Mouse (Mus musculus): ENCODE data around the gene Mecr. TPM values are rescaled to one million over a fixed set of nuclear protein-coding genes. Genes with fewer than 3 reads are reported as not detected.

The Mecr gene
- polyA plus RNA-seq, 1 experiment from 2014 or later = 49.7 TPM

DNA sequence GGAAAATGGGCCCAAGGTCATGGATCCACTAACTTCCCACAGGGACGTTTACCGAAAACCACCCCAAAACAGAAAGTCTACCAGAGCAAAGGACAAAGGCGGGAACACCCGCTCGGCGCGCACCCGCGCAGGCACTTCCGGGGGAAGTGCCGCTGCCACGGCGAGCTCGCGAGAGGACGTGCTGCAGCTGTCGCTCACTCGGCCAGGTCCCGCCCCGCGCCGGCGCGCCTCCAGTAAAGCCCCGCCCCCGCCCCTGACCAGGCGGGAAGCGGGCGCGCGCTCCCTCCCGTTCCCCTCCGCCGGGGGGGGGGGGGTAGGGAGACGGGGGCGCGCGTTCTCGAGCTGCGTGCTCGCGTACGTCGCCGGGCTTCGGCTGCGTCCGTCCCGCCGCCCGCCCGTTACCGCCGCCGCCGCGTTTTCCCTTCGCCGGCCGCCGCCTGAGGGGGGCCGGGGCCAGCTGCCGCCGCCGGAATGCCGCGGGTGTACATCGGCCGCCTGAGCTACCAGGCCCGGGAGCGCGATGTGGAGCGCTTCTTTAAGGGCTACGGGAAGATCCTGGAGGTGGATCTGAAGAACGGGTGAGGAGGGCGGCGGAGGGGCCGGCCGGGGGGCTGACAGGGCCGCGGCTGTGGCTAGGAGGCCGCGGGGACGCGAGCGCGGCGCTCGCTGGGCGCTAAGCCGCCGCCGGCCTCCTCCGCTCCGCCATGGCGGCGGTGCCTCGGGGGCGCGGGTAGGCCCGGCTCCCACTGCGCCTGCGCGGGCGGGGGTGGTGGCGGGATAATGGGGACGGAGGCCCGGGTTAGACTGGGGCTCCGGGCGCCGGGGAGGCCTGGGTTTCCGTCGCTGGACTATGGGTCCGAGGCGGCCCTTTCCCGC lies 30.3 kb downstream of the Mecr start, which contains the start of gene Srsf4:
Srsf4 (plus strand) TSS at position 325 of the 876 bp plus-strand sequence.
- Histone ChIP-seq H3K9me3 (replicated peaks) (no peaks in the 10 kb centered on the region), H3K4me1 (peaks cover 36% of the 10 kb centered on the region), H3K36me3 (peaks cover under 1% of the 10 kb centered on the region; the same call in 1 of the 2 replicates), H3K27me3 (no peaks in the 10 kb centered on the region), H3K4me3 (replicated peaks) (peak within 1 kb of the TSS; percentile 99), H3K9ac (peak within 1 kb of the TSS; percentile 100), H3K4me2 (replicated peaks) (peak within 1 kb of the TSS; percentile 75), H3K27ac (replicated peaks) (peak within 1 kb of the TSS; percentile 100)
- under 1% methylated on average over 73 of the region's 116 CpGs for WGBS
- peak; percentile 96 for ATAC-seq (ENCODE audit: insufficient number of reproducible peaks, low FRiP score, low TSS enrichment, low read depth)

DNA sequence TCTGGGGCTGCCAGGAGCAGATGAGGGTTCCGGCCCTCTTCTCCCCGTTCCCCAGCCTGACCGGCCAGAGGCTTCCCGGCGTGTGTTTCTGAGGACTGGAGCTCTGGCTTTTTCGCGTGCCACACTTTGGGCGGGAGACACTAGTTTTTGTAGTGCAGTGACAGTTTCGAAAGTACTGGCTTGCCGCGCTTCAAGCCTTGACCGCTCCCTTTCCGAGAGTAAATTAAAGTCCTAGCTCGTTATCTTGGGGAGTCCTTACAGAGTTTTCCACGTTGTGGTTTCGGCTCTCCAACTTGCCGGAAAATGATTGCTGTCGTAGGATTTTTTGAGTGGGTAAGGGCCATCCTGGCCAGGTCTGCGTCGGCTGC lies 30.9 kb downstream of the Mecr start:
- peak overlapping the region; percentile 100 for H3K9ac ChIP-seq
- under 1% methylated on average over 20 of the region's 20 CpGs for WGBS
- peaks cover 37% of the 10 kb centered on the region for H3K4me1 ChIP-seq
- ATAC-seq (ENCODE audit: insufficient number of reproducible peaks, low FRiP score, low TSS enrichment, low read depth) = no peak
- H3K9me3 ChIP-seq (replicated peaks) = no peaks in the 10 kb centered on the region
- H3K27ac ChIP-seq (replicated peaks) = peak overlapping the region; percentile 100
- peak overlapping the region; percentile 99 for H3K4me3 ChIP-seq (replicated peaks)
- no peaks in the 10 kb centered on the region for H3K27me3 ChIP-seq
- H3K36me3 ChIP-seq = no peaks in the 10 kb centered on the region
- H3K4me2 ChIP-seq (replicated peaks) = peak overlapping the region; percentile 75

DNA sequence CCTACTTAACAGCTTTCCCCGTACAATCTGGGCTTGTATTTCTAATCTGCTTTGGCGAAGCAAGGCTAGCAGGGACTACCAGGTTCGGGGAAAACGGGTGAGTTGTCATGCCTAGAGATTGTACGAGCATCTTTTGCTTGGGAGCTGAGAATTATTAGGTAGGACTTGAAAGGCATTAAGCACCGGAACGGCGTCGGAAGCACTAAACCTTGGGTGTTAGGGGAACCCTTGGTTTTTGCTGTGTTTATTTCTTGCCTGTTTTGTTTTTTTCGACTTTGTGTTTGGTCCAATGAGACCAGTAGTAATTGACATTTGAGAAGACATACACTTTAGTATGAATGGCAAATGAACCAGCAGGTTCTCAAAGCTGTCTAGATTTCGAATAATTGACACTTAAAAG lies 31.3 kb downstream of the Mecr start:
- H3K4me1 ChIP-seq = peaks cover 41% of the 10 kb centered on the region
- WGBS = 2% methylated on average over 11 of the region's 11 CpGs
- no peaks in the 10 kb centered on the region for H3K36me3 ChIP-seq
- no peaks in the 10 kb centered on the region for H3K9me3 ChIP-seq (replicated peaks)
- H3K4me2 ChIP-seq (replicated peaks) = peak overlapping the region; percentile 75
- no peaks in the 10 kb centered on the region for H3K27me3 ChIP-seq
- peak overlapping the region; percentile 99 for H3K4me3 ChIP-seq (replicated peaks)
- peak overlapping the region; percentile 100 for H3K27ac ChIP-seq (replicated peaks)
- no peak for ATAC-seq (ENCODE audit: insufficient number of reproducible peaks, low FRiP score, low TSS enrichment, low read depth)
- H3K9ac ChIP-seq = peak overlapping the region; percentile 100

DNA sequence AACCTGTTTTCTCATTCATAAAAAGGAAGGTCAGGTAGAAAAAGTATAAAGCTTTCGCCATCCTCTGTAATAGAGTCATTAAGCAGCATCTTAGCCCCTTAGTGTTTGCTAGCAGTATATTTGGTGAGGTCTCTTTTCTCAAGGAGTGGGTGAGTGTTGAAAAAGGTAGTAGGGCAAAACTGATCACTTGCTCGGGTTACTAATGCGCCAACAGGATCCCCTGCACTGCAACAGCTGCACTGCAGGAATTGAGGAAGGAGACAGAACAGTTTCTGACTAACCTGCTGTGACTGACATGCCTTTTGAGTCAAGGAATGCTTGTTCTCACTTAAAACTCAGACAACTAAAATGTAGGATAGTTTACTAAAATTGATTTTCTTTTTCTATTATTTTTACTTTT lies 32.0 kb downstream of the Mecr start:
- H3K9ac ChIP-seq = no peak overlapping the region
- peaks cover 48% of the 10 kb centered on the region for H3K4me1 ChIP-seq
- 23% methylated on average over 3 of the region's 3 CpGs for WGBS
- peak overlapping the region; percentile 75 for H3K4me2 ChIP-seq (replicated peaks)
- no peaks in the 10 kb centered on the region for H3K36me3 ChIP-seq
- ATAC-seq (ENCODE audit: insufficient number of reproducible peaks, low FRiP score, low TSS enrichment, low read depth) = no peak
- peak overlapping the region; percentile 99 for H3K4me3 ChIP-seq (replicated peaks)
- H3K9me3 ChIP-seq (replicated peaks) = no peaks in the 10 kb centered on the region
- H3K27ac ChIP-seq (replicated peaks) = no peak overlapping the region
- H3K27me3 ChIP-seq = no peaks in the 10 kb centered on the region

DNA sequence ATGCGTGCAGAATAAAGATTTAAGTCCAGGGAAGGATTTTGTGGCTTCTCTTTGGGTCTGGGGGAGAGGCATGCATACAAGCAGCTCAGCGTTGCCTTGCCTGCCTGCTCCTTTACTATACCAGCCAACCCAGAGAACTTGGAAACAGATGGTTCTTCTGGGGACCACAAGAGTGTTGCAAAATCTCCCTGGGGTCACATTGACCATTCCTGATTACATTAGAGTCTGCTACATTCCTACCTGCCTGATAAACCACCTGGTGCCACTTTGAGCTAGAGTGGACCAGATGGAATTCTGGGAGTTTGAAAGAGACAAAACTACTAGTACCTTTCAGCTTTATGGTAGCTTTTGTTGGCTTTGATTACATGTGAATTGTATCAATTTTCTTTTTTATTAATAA lies 33.6 kb downstream of the Mecr start:
- Histone ChIP-seq H3K27me3 (no peaks in the 10 kb centered on the region), H3K9ac (no peak overlapping the region), H3K9me3 (replicated peaks) (no peaks in the 10 kb centered on the region), H3K4me2 (replicated peaks) (no peak overlapping the region), H3K4me1 (peaks cover 58% of the 10 kb centered on the region), H3K36me3 (no peaks in the 10 kb centered on the region), H3K27ac (replicated peaks) (no peak overlapping the region), H3K4me3 (replicated peaks) (no peak overlapping the region)
- WGBS = 56% methylated on average over 2 of the region's 2 CpGs
- ATAC-seq (ENCODE audit: insufficient number of reproducible peaks, low FRiP score, low TSS enrichment, low read depth) = no peak

DNA sequence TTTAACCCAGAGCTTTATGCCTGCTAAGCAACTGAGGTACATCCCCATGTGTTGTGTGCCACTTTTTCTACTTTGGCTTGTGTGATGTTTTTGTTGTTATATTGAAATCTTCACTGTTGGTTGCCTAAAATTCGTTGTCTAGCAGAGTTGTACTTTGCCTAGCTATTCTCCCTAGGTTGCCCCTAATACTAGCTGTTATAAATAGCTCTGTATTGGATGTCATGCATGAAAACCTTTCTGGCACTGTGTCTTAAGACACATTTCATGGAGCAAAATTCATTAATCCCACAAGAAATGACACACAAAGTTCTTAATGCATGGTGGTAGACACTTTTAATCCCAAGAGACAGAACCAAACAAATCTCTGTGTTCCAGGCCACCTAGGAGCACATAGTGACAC lies 36.4 kb downstream of the Mecr start:
- Histone ChIP-seq H3K9me3 (replicated peaks) (no peaks in the 10 kb centered on the region), H3K4me3 (replicated peaks) (no peak overlapping the region), H3K27ac (replicated peaks) (0 out of 2 replicates have a peak overlapping the region, but pooled peaks have one; percentile 1), H3K9ac (no peak overlapping the region), H3K4me2 (replicated peaks) (no peak overlapping the region), H3K4me1 (peaks cover 58% of the 10 kb centered on the region), H3K27me3 (no peaks in the 10 kb centered on the region), H3K36me3 (peaks cover 4% of the 10 kb centered on the region; the same call in 1 of the 2 replicates)
- ATAC-seq (ENCODE audit: insufficient number of reproducible peaks, low FRiP score, low TSS enrichment, low read depth) = no peak
- 49% methylated on average over 1 of the region's 1 CpGs for WGBS

DNA sequence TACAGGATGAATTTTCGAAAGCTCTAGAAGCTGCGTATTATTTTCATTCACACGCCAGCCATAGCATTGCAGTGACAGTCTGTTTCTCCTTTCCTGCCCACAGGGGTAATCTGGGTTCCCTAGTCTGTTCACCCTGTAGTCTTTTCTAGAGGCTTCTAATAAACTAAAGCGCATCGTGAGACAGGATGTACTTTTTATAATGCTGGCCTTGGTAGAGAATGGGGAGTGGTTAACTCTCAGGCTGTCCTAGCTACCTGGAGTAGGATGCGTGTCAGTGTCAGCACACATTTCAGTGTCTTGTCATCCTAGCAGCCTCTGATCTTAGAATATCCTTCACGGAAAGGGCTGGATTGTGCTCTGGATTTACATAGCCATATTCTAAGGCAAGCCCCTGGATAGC lies 38.0 kb downstream of the Mecr start:
- no peak overlapping the region for H3K4me2 ChIP-seq (replicated peaks)
- H3K27ac ChIP-seq (replicated peaks) = no peak overlapping the region
- no peak overlapping the region for H3K4me3 ChIP-seq (replicated peaks)
- WGBS = 68% methylated on average over 7 of the region's 7 CpGs
- no peak overlapping the region for H3K9ac ChIP-seq
- peaks cover 20% of the 10 kb centered on the region for H3K36me3 ChIP-seq
- no peak for ATAC-seq (ENCODE audit: insufficient number of reproducible peaks, low FRiP score, low TSS enrichment, low read depth)
- H3K4me1 ChIP-seq = peaks cover 43% of the 10 kb centered on the region
- H3K9me3 ChIP-seq (replicated peaks) = no peaks in the 10 kb centered on the region
- H3K27me3 ChIP-seq = no peaks in the 10 kb centered on the region

DNA sequence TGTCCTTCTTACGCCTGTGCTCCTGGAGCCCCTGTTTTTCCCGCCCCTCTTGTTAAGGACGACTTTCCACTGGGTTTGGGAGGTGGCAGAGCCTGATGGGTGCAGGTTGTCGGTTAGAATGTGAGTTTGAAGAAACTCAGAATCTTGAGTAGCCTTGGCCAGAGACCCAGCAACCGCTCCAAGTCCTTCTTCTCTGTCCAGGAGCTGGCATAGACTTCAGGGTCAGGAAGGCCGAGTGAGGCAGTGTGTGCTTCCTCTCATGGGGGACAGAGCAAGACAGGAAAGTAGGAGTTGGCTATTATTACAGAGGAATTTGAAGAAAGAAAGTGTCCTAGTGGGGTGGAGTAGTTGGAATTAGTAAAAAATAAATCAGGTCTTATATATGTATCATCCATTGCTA lies 40.3 kb downstream of the Mecr start:
- Histone ChIP-seq H3K4me2 (replicated peaks) (no peak overlapping the region), H3K9ac (no peak overlapping the region), H3K36me3 (peaks cover 25% of the 10 kb centered on the region), H3K27ac (replicated peaks) (no peak overlapping the region), H3K9me3 (replicated peaks) (no peaks in the 10 kb centered on the region), H3K27me3 (no peaks in the 10 kb centered on the region), H3K4me3 (replicated peaks) (no peak overlapping the region), H3K4me1 (peaks cover 27% of the 10 kb centered on the region)
- no peak for ATAC-seq (ENCODE audit: insufficient number of reproducible peaks, low FRiP score, low TSS enrichment, low read depth)
- 77% methylated on average over 6 of the region's 6 CpGs for WGBS

DNA sequence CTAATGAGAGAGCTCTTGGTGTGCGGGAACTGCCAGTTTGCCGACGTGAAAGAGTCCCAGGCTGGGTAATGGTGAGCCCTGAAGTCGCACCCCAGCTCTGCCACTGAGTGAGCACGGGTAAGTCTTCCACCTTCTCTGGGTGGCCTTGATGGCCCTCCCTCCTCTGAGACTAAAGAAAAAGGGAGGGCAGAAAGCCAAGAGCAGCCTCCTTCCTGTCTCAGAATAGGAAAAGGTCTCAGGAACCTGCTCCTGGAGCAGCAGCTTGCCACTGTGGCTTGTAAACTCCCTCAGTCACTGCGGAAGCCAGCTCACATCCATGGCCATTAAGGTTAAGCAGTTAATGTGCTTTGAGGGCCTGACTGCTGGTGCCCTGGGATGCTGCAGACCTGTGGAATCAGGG lies 42.1 kb downstream of the Mecr start:
- no peak for ATAC-seq (ENCODE audit: insufficient number of reproducible peaks, low FRiP score, low TSS enrichment, low read depth)
- H3K9me3 ChIP-seq (replicated peaks) = no peaks in the 10 kb centered on the region
- H3K36me3 ChIP-seq = peaks cover 25% of the 10 kb centered on the region
- H3K4me2 ChIP-seq (replicated peaks) = no peak overlapping the region
- no peak overlapping the region for H3K9ac ChIP-seq
- no peak overlapping the region for H3K27ac ChIP-seq (replicated peaks)
- H3K4me1 ChIP-seq = peaks cover 19% of the 10 kb centered on the region
- H3K4me3 ChIP-seq (replicated peaks) = no peak overlapping the region
- WGBS = 79% methylated on average over 6 of the region's 6 CpGs
- H3K27me3 ChIP-seq = no peaks in the 10 kb centered on the region

DNA sequence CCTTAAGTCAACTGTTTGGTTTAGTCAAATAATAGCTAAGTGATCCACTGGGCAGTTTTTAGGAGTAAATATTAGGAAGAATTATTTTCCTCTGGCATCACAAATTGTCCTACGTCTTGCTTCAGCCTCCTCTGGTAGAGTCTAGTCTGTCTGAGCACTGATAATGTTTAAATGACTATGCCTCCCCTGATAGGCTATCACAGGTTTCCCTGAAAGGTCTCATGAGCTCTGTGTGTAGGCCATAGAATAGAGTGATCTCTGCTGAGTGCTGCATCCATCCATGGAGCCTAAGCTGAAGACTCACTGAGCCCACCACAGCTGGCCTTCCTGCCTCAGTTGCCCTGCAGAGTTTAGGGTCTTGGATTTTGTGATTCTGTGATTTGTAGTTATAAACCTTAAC lies 45.3 kb downstream of the Mecr start:
- 78% methylated on average over 1 of the region's 1 CpGs for WGBS
- peaks cover 48% of the 10 kb centered on the region for H3K36me3 ChIP-seq

DNA sequence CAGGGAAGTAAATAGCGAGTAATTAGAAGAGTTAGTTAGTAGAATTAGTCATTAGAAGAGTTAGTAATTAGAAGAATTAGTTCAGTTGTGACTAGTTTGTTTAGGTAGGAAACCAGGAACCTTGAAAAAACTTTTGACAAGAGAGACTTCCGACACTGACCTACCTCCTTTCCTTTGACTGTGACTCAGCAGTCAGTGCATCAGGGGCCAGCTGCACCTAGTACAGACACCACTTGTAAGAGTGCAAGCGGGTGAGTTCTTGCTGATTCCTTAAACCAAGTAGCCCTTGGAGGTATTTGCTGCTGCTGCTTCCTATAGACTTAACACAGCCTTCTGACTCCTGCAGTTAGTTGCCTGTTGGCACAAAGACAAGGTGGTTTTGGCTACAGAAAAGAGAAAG lies 47.4 kb downstream of the Mecr start:
- Histone ChIP-seq H3K9ac (no peak overlapping the region), H3K4me1 (peaks cover 3% of the 10 kb centered on the region; the same call in 1 of the 2 replicates), H3K4me3 (replicated peaks) (no peak overlapping the region), H3K27me3 (no peaks in the 10 kb centered on the region), H3K27ac (replicated peaks) (no peak overlapping the region), H3K4me2 (replicated peaks) (no peak overlapping the region), H3K9me3 (replicated peaks) (no peaks in the 10 kb centered on the region), H3K36me3 (peaks cover 50% of the 10 kb centered on the region)
- WGBS = 69% methylated on average over 3 of the region's 3 CpGs
- ATAC-seq (ENCODE audit: insufficient number of reproducible peaks, low FRiP score, low TSS enrichment, low read depth) = no peak

More for the DNA sequence above, 45.3 kb downstream of the Mecr start:
- H3K9me3 ChIP-seq (replicated peaks) = no peaks in the 10 kb centered on the region
- H3K27ac ChIP-seq (replicated peaks) = no peak overlapping the region
- ATAC-seq (ENCODE audit: insufficient number of reproducible peaks, low FRiP score, low TSS enrichment, low read depth) = no peak
- no peak overlapping the region for H3K4me3 ChIP-seq (replicated peaks)
- no peaks in the 10 kb centered on the region for H3K27me3 ChIP-seq
- no peak overlapping the region for H3K4me2 ChIP-seq (replicated peaks)
- no peak overlapping the region for H3K9ac ChIP-seq
- peaks cover 4% of the 10 kb centered on the region; the same call in 1 of the 2 replicates for H3K4me1 ChIP-seq

DNA sequence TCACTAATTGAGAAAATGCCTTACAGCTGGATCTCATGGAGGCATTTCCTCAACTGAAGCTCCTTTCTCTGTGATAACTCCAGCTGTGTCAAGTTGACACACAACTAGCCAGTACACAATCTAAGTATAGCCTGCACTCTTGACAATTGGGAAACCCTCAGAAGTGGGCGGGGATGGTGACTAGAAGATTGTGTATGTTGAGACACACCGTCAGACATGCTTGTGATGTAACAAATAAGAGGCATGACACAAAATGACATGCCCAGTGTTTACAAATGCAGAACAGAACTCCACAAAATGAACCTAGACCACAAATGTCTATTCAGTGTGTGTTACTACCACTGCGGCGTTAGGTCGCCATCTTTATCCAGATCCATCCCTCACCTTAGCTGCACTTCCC lies 53.8 kb downstream of the Mecr start:
- no peak overlapping the region for H3K9ac ChIP-seq
- no peaks in the 10 kb centered on the region for H3K9me3 ChIP-seq (replicated peaks)
- H3K4me3 ChIP-seq (replicated peaks) = no peak overlapping the region
- peaks cover 82% of the 10 kb centered on the region for H3K36me3 ChIP-seq
- H3K4me1 ChIP-seq = no peaks in the 10 kb centered on the region
- no peak overlapping the region for H3K4me2 ChIP-seq (replicated peaks)
- H3K27ac ChIP-seq (replicated peaks) = no peak overlapping the region
- 74% methylated on average over 5 of the region's 5 CpGs for WGBS
- ATAC-seq (ENCODE audit: insufficient number of reproducible peaks, low FRiP score, low TSS enrichment, low read depth) = no peak
- H3K27me3 ChIP-seq = no peaks in the 10 kb centered on the region
